Mouse (Mus musculus) hindbrain, embryonic 15.5 days (tissue): ENCODE measurements around the gene 1500011B03Rik. TPM values are rescaled to one million over a fixed set of nuclear protein-coding genes. Genes with fewer than 3 reads are reported as not detected.

Experiments
- ATAC-seq: fragments of 200-750 bp; cut with Nextera tagmentation; 2 replicates; pipeline ENCODE4 v1.8.0; 2017; ENCODE audit warnings: low read depth, moderate number of reproducible peaks, moderate TSS enrichment; ENCODE audit not compliant: low FRiP score
- H3K27ac ChIP-seq: fragments of 300-500 bp; sonication (generic); replicated peaks from 2 replicates; pipeline ENCODE4 v1.5.1; 2015; ENCODE audit warnings: mild to moderate bottlenecking, inconsistent platforms
- H3K27me3 ChIP-seq: fragments of 300-500 bp; sonication (generic); 2 replicates; pipeline ENCODE4 v1.6.1; 2015; ENCODE audit warnings: control low read depth, inconsistent platforms
- H3K36me3 ChIP-seq: fragments of 300-500 bp; sonication (generic); 2 replicates; pipeline ENCODE4 v1.6.1; 2015; ENCODE audit warnings: control low read depth, inconsistent platforms
- H3K4me1 ChIP-seq: fragments of 300-500 bp; sonication (generic); replicated peaks from 2 replicates; pipeline ENCODE4 v1.6.1; 2015; ENCODE audit warnings: control low read depth, inconsistent platforms
- H3K4me2 ChIP-seq: fragments of 300-500 bp; sonication (generic); 2 replicates; pipeline ENCODE4 v1.6.1; 2015; ENCODE audit warnings: moderate library complexity, mild to moderate bottlenecking, inconsistent platforms
- H3K4me3 ChIP-seq: fragments of 300-500 bp; sonication (generic); 2 replicates; pipeline ENCODE4 v1.5.1; 2015; ENCODE audit warnings: mild to moderate bottlenecking, inconsistent platforms
- H3K9ac ChIP-seq: fragments of 300-500 bp; sonication (generic); 2 replicates; pipeline ENCODE4 v1.6.1; 2015; ENCODE audit warnings: inconsistent platforms
- H3K9me3 ChIP-seq: fragments of 300-500 bp; sonication (generic); 2 replicates; pipeline ENCODE4 v1.6.1; 2016; ENCODE audit warnings: control low read depth, inconsistent platforms
- WGBS: fragments of 180-500 bp; shearing (Covaris S2); methylation state at CpG from one replicate; pipeline ENCODE4 v1.1.7; 2015; 5-methylcytosine and 5-hydroxymethylcytosine counted together
- microRNA-seq: library from miRNA; unstranded; fragments of <30 nt; microRNA quantifications from one replicate; pipeline ENCODE4, GENCODE M21; 2016
- polyA plus RNA-seq: library from polyadenylated mRNA; unstranded; fragments of >200 nt; fragmentation: Nextera tagmentation; extraction: Ambion mirVana; gene quantifications from 2 replicates; pipeline ENCODE4 v1.2.1, GENCODE M21; 2015

1500011B03Rik gene
- polyA plus RNA-seq, 1 experiment from 2014 or later: 286 TPM

DNA sequence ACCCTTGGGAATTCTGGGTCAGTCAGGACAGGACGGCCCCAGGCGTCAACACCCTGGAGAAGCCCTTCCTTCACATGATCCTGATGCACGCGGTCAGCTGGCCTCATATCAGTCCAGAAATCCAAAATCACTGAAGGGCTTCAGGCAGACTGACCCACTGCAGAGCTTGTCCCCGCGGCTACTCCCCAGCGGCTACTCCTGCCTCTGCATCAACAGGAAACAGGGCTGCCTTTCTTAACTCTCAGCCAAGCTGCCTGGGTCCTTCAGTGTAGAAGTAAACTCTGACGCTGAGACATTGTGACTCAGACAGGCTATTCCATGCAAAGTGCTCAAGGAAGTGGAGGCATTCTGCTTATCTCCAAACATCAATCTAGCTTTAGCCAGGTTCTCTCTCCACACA is 61.3 kb downstream of the 1500011B03Rik start:
- Histone ChIP-seq H3K9ac (no peak overlapping the region), H3K9me3 (no peaks in the 10 kb centered on the region), H3K27me3 (no peaks in the 10 kb centered on the region), H3K4me2 (no peak overlapping the region), H3K4me1 (no peaks in the 10 kb centered on the region), H3K27ac (no peak overlapping the region), H3K36me3 (peaks cover 66% of the 10 kb centered on the region), H3K4me3 (no peak overlapping the region)
- no peak for ATAC-seq
- 89% methylated on average over 8 of the region's 8 CpGs for whole genome bisulfite sequencing

- Histone ChIP-seq H3K4me1 (no peaks in the 10 kb centered on the region), H3K9me3 (no peaks in the 10 kb centered on the region), H3K36me3 (peaks cover 66% of the 10 kb centered on the region), H3K9ac (no peak overlapping the region), H3K4me2 (no peak overlapping the region), H3K27me3 (no peaks in the 10 kb centered on the region), H3K4me3 (no peak overlapping the region), H3K27ac (no peak overlapping the region)
- no peak for ATAC-seq
- WGBS: 94% methylated on average over 5 of the region's 5 CpGs
These were observed 63.7 kb downstream of the 1500011B03Rik start for GRCm38 (mm10) chr5:114759536-114760090.

Small RNAs within 50 kb of the gene (microRNA-seq; reads per million reads assigned to microRNA genes)
- gene Mir6240: 5.2 reads per million, percentile 22 among the genes with 10 or more reads in this experiment

Other genes starting within 250 kb of the 1500011B03Rik start
- 1.6 and 1.9 TPM in 2 replicates for gene Trpv4, start 165.0 kb downstream of the 1500011B03Rik start, polyA plus RNA-seq
- gene Gltp, start 132.5 kb downstream of the 1500011B03Rik start, polyA plus RNA-seq: 46.6 and 48.0 TPM in 2 replicates
- 13.3 and 18.6 TPM in 2 replicates for gene Tchp, start 115.7 kb downstream of the 1500011B03Rik start, polyA plus RNA-seq
- gene Ankrd13a, start 48.8 kb downstream of the 1500011B03Rik start, polyA plus RNA-seq: 35.8 and 36.2 TPM in 2 replicates
- 51.2 and 52.8 TPM in 2 replicates for gene Git2, start 48.0 kb downstream of the 1500011B03Rik start, polyA plus RNA-seq
- not detected in 2 replicates for gene 4930519G04Rik, start 30.2 kb upstream of the 1500011B03Rik start, polyA plus RNA-seq
- gene Gm9936, start 35.2 kb upstream of the 1500011B03Rik start, polyA plus RNA-seq: 2.6 and 2.7 TPM in 2 replicates
- gene Oasl2, start 73.5 kb upstream of the 1500011B03Rik start, polyA plus RNA-seq: 5.0 and 7.2 TPM in 2 replicates
- gene Oasl1, start 99.8 kb upstream of the 1500011B03Rik start, polyA plus RNA-seq: 0.18 and 0.96 TPM in 2 replicates
- 132 and 135 TPM in 2 replicates for gene 2210016L21Rik, start 118.7 kb upstream of the 1500011B03Rik start, polyA plus RNA-seq
- 0.10 TPM in 1 of 2 replicates, not detected in the other for gene Hnf1a, start 147.6 kb upstream of the 1500011B03Rik start, polyA plus RNA-seq
- 43.9 and 46.1 TPM in 2 replicates for gene Sppl3, start 187.7 kb upstream of the 1500011B03Rik start, polyA plus RNA-seq